Mouse (Mus musculus) layer of hippocampus, adult 9-11 months (tissue): Measurements from ENCODE around the gene Abr.

Experiments
- DNase-seq: peaks from one replicate; pipeline ENCODE4 v3.0.0; 2022

Gene Abr

DNA sequence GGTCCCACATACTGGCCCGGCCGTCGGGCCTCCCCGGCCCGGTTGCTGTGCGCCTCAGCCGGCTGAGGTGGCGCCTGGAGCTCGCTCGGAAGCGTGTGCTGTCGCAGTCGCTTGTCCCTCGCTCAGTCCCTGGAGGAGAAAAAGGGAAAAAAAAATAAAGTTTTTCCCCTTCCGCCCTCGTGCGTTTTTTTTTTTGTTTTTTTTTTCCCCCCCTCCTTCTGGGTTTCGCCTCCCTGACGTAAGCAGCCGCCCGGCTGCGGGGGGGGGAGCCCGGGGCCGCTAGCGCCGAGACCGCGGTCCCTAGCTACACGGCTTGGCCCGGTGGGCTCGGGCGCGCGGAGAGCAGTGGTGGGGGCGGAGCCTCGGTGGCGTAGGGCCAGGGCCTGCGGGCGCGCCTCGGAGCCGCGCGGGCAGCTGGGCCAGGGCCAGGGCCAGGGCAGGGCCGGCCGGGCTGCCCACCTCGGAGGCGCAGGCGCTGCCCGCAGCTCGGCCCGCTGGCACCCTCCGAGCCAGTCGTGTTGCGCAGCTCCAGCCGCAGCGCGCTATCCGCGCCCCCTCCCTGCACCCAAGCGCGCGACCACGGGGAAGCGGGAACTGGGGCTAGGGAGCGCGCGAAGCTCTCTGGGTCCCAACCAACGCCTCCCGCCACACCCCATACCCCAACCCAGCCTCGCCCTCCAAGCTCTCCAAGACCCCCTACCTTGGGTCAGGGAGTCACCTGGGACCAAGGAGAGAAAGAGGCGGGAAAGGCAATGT lies 1.3 kb upstream of the Abr start:
- DNase-seq, result peak; percentile 49

- no peak for DNase-seq
These were observed 572 bp upstream of the Abr start for GRCm38 (mm10) chr11:76622566-76623205.

GRCm38 (mm10) chr11:76618134-76618533 lies 4.0 kb downstream of the Abr start:
- no peak for DNase-seq

DNA sequence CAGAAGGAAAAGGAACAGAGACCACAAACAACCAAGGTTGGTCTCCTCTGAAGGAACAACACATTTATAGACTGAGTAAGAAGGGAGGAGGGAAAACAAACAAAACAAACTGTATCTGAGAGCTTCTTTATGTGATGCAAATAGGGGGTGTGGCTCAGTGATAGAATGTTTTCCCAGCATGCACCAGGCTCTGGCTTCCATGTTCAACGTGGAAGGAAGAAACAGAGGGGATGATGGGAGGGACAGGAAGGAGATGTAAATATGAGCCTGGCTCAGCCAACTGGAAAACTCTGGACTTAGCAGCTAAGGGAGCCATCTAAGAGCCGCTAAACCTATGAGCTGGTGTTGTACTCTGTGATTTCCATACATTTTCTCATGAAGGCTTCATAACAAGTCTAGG lies 7.9 kb downstream of the Abr start:
- no peak for DNase-seq

DNA sequence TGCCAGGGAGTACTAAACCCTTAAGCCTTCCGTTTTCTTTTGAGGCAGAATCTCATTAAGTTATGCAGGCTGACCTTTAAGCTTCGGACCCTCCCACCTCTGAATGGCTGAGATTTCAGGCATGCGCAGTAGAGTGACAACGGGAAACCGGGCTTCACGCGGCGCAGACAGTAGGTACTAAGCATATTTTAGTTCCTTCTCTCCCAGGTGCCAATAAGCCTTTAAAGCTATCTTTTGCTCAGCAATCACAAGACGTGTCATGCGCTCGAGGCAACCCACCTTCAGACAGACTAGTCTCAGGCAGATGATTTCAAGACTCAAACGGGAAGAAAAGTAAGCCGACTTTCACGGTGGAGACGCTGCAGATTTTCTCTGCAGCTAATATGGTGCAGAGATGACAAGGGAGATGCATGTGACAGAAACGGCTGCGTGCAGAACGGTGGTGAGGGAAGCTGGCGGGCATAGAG lies 9.4 kb downstream of the Abr start:
- DNase-seq, result peak; percentile 52

GRCm38 (mm10) chr11:76610948-76611347 lies 11.2 kb downstream of the Abr start:
- no peak for DNase-seq

- no peak for DNase-seq
These were observed 15.6 kb downstream of the Abr start for GRCm38 (mm10) chr11:76606521-76606920.

- DNase-seq, result no peak
These were observed 22.9 kb downstream of the Abr start for GRCm38 (mm10) chr11:76599219-76599618.

- DNase-seq, result no peak
These were observed 23.4 kb downstream of the Abr start for GRCm38 (mm10) chr11:76598757-76599156.

- no peak for DNase-seq
These were observed 28.3 kb downstream of the Abr start for GRCm38 (mm10) chr11:76593620-76594326.

DNA sequence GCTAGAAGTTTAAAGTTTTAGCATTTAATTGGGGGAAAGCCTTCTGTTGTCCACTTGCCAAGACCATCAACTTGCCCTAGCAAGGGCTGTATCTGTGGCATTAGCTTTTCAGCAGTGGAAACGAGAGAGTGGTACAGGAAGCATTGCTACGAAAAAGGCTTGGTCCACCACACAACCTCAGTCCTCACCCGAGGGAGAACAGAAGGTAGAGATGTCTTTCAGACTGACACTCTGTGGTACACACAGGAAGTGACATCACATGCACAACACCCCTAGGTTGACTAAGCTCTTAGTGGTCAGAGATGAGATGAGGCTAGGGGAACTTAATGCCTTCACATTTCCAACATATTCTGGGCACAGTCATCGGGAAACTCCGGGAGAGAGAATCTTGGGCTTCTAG lies 32.4 kb downstream of the Abr start:
- DNase-seq, result no peak

- no peak for DNase-seq
These were observed 33.3 kb downstream of the Abr start for GRCm38 (mm10) chr11:76588632-76589485.

DNA sequence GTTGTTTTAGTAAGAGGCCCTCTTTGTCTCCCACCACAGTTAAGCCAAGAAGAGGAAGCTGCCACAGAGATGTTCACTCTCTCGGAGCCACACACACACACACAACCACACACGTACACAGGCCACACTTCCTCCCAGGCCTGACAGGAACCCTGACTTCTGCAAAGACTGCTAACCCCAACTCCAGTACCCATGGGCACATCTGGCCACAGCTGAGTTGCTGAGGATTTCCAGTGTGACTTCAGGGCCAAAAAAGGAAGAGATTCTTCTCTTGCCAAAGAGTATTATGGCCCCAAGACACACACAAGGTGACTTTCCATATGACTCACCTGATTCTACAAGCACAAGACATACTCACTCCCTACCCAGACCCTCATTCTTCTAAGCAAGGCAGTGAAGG lies 34.1 kb downstream of the Abr start:
- peak; percentile 79 for DNase-seq

- peak; percentile 72 for DNase-seq
These were observed 34.8 kb downstream of the Abr start for GRCm38 (mm10) chr11:76587333-76587732.

GRCm38 (mm10) chr11:76586119-76586518 lies 36.0 kb downstream of the Abr start:
- DNase-seq, result no peak

GRCm38 (mm10) chr11:76577588-76578257 lies 44.4 kb downstream of the Abr start:
- DNase-seq, result peak; percentile 84

GRCm38 (mm10) chr11:76572820-76573385 lies 49.2 kb downstream of the Abr start:
- DNase-seq, result no peak

- peak; percentile 32 for DNase-seq
These were observed 50.5 kb downstream of the Abr start for GRCm38 (mm10) chr11:76571613-76571929.

DNA sequence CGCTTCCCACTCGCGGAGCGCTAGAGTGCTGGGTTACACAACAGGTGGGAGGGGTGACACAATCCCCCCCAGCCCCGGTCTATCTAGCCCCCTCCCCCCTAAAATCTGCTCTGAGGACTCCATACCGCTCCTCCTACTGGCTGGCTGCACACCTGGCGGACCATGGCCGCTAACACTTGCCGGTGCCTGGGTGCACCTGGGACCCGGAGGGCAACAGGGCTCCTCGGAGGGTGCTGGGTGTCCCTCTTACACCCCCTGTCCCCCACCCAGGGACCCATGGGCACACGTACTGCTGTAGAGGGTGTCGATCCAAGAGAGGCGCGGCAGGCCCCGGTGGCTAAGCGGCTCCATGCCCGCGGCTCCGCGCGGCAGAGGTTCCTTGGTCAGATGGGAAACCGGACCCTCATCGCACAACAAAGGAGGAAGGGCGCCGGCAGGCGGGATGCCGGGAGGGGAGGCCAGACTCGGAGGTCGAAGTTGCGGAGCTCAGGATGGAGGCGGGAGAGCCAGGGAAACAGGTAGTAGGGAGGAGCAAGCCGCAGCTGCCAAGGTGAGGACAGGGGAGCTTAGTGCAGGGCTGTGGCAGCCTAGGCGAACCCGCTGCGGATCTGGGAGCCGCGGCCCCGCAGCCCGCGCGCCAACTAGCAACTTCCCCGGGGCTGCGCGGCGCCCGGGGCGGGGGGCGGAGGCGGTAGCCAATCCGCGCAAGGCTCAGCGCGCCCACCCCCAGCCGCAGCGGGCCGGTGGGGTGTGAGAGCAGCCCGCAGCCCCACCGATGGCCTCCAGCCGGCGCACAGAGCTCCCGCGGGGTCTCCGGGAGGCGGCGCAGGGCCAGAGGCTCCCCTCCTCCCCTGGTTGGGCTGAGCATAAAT lies 51.1 kb downstream of the Abr start:
- peak; percentile 58 for DNase-seq

DNA sequence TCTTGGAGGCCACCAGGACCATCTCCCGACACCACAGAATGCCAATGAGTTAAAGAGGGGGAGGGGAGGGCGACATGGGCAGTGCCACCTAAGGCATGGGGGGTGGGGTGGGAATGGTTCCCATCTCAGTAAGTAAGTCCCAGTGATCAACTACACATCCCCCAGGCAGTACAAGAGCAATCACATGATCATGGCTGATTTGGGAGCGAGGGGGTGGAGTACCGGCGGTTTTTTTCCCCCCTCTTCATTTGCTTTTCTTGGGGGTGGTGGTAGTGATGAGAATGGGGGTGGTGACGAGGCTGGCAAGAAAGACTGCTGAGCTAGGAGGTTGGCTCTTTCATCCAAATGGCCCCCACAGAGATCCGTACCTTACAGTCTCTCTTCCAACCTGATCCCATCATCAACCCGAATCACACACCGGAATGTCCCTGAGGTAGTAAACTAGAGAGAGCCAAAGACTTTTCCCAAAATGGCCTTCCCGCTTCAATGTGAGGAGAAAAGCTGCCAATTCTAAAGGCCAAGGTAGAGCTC lies 51.8 kb downstream of the Abr start:
- DNase-seq, result peak; percentile 62

GRCm38 (mm10) chr11:76569436-76569835 lies 52.7 kb downstream of the Abr start:
- no peak for DNase-seq
